Mouse (Mus musculus) stomach, postnatal 0 days (tissue): ENCODE results near the gene Irf2bpl.

Experiments
- CTCF ChIP-seq: IDR thresholded peaks from 2 replicates; pipeline ENCODE4 v1.5.1; 2016; ENCODE audit warnings: antibody characterized with exemption, low read depth, mild to moderate bottlenecking, moderate library complexity
- EP300 ChIP-seq: optimal IDR thresholded peaks from 2 replicates; pipeline ENCODE3; 2016; ENCODE audit warnings: antibody characterized with exemption

DNA sequence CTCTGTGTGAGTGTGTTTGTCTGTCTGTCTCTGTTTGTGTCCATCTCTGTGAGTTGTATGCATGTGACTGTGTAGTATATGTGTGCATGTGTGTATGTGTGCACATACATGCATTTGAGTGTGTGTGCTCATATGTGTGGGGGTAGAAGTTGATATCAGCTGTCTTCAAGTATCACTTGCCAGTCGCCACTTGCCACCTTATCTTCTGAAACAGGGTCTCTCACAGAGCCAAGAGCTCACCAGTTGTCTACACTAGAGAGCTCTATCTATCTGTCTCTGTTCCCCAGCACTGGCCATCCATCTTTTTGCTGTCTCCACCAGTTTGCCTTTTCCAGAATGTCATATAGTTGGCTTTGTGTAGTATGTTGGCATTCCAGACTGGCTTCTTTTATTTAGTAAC, 31.1 kb downstream of the Irf2bpl start:
- no peak for TF ChIP-seq EP300
- TF ChIP-seq CTCF, result no peak
